Mouse (Mus musculus): ENCODE measurements around the gene Aatk.

DNA sequence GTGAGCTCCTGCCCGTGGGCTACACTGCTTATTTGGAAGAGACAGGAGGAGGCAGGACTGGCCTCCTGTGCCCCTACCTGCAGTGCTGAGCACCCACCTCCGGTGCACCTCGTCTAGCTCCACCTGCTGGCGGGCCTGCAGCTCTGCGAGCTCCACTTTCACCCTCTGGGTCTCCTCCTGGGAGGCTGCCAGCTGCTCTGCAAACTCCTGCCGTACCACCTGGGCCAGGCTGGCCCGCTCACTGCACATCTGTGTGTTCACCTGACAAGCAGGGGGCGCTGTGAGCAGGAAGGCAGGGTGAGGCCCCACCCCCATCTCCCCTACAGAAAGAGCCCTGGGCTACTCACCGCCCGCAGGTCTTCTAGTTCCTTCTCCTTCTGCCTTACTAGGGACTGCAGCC, 18.3 kb upstream of the Aatk start:
- TF ChIP-seq MAFK (IDR thresholded peaks at IDR 0.05; ENCODE audit: insufficient read depth, low read depth, low read length) = no peak
- TF ChIP-seq CHD2 (IDR thresholded peaks at IDR 0.05; ENCODE audit: low read depth, low read length) = no peak
- no peak for TF ChIP-seq ZC3H11A (IDR thresholded peaks at IDR 0.05; ENCODE audit: borderline replicate concordance, low read depth, low read length)
- peak; percentile 27; the same call in 1 of the 2 replicates for TF ChIP-seq HCFC1 (IDR thresholded peaks at IDR 0.05; ENCODE audit: borderline replicate concordance, insufficient read depth, low read length)

All from ES-E14 (cell line).